Mouse (Mus musculus) adrenal gland, adult (tissue): ENCODE measurements around the gene Hapln4.

Experiments used
- DNase-seq, 2 experiments: peaks; one replicate each; pipeline ENCODE4 v3.0.0; 2022 to 2023; ENCODE audit warnings: low spot score in 1 of 2; ENCODE audit not compliant: inconsistent age in 2 of 2

Hapln4 gene

GRCm38 (mm10) chr8:70136591-70136990 is 53.3 kb downstream of the Hapln4 start:
- no peak for DNase-seq

DNA sequence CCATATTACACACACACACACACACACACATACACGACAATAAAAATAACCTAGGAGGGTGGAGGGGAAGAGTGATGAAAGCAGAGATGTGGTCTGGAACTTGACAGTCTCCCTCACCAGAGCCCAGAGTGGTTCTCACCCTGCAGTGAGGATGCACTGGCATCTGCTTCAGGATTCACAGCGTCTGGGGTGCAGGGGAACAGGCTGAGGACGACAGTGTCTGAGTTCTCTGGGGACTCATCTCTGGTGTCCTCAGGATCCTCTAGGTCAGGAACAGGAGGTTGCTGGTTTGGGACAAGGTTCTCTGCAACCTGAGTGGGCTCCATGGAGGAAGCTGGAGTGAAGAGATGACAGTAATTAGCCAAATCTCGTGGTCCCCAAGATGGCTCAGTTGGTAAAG is 54.6 kb downstream of the Hapln4 start:
- no peak for DNase-seq

- peak; percentile 99 to 100 for DNase-seq
Observed at GRCm38 (mm10) chr8:70139026-70139857, 56.0 kb downstream of the Hapln4 start, which contains the start of the genes Rfxank, Borcs8 and Mef2b. Gene Rfxank, minus strand, starts transcription at chr8:70139154. Gene Borcs8, plus strand, starts transcription at chr8:70139499. Gene Mef2b, plus strand, starts transcription at chr8:70139711.

- no peak for DNase-seq
Observed at GRCm38 (mm10) chr8:70139981-70140380, 56.7 kb downstream of the Hapln4 start.
